Mouse (Mus musculus) c-Kit-positive CD71-positive TER-119-positive erythroid progenitor cells, embryonic 14.5 days (primary cell): ENCODE measurements around the gene Nek7.

Experiments
- DNase-seq: peaks from one replicate; pipeline ENCODE4 v3.0.0-alpha.2; 2013; ENCODE audit warnings: low spot score

Nek7 gene

GRCm38 (mm10) chr1:138619996-138620461 is at the start of gene Nek7:
TSS of gene Nek7 (minus strand) at chr1:138620141.
- peak; percentile 71 for DNase-seq

GRCm38 (mm10) chr1:138662342-138662741 is 42.4 kb upstream of the Nek7 start:
- DNase-seq = no peak

GRCm38 (mm10) chr1:138654212-138654611 is 34.3 kb upstream of the Nek7 start:
- no peak for DNase-seq

- no peak for DNase-seq
Measured at GRCm38 (mm10) chr1:138644991-138645390, 25.1 kb upstream of the Nek7 start.

- DNase-seq = no peak
Measured at GRCm38 (mm10) chr1:138643306-138643830, 23.4 kb upstream of the Nek7 start.

GRCm38 (mm10) chr1:138640934-138641461 is 21.1 kb upstream of the Nek7 start:
- no peak for DNase-seq

GRCm38 (mm10) chr1:138637850-138638249 is 17.9 kb upstream of the Nek7 start:
- DNase-seq = no peak

GRCm38 (mm10) chr1:138634561-138634960 is 14.6 kb upstream of the Nek7 start:
- no peak for DNase-seq

GRCm38 (mm10) chr1:138628919-138629318 is 9.0 kb upstream of the Nek7 start:
- DNase-seq = no peak

GRCm38 (mm10) chr1:138628486-138628885 is 8.5 kb upstream of the Nek7 start:
- no peak for DNase-seq

GRCm38 (mm10) chr1:138627804-138628203 is 7.9 kb upstream of the Nek7 start:
- no peak for DNase-seq

GRCm38 (mm10) chr1:138626288-138626687 is 6.3 kb upstream of the Nek7 start:
- no peak for DNase-seq

- DNase-seq = no peak
Measured at GRCm38 (mm10) chr1:138623870-138624269, 3.9 kb upstream of the Nek7 start.

- no peak for DNase-seq
Measured at GRCm38 (mm10) chr1:138622831-138623230, 2.9 kb upstream of the Nek7 start.

- no peak for DNase-seq
Measured at GRCm38 (mm10) chr1:138622431-138622830, 2.5 kb upstream of the Nek7 start.

- DNase-seq = peak; percentile 92
Measured at GRCm38 (mm10) chr1:138619114-138619971, 598 bp downstream of the Nek7 start.

GRCm38 (mm10) chr1:138618012-138618354 is 2.0 kb downstream of the Nek7 start:
- DNase-seq = peak; percentile 74

GRCm38 (mm10) chr1:138617279-138618011 is 2.5 kb downstream of the Nek7 start:
- DNase-seq = no peak

GRCm38 (mm10) chr1:138615388-138615787 is 4.6 kb downstream of the Nek7 start:
- DNase-seq = no peak

GRCm38 (mm10) chr1:138614552-138615287 is 5.2 kb downstream of the Nek7 start:
- DNase-seq = no peak

GRCm38 (mm10) chr1:138612177-138612576 is 7.8 kb downstream of the Nek7 start:
- no peak for DNase-seq

- no peak for DNase-seq
Measured at GRCm38 (mm10) chr1:138609176-138609575, 10.8 kb downstream of the Nek7 start.
